Mouse (Mus musculus) gastrocnemius, adult 8-10 months (tissue): Measurements from ENCODE around the gene Pla2g2d. TPM values are rescaled to one million over a fixed set of nuclear protein-coding genes. Genes with fewer than 3 reads are reported as not detected.
"Not testable (repeated sequence)": the region's sequence is repeated elsewhere in the genome, so short reads cannot be mapped to it uniquely, and the experiment has no call there.

Experiments
- DNase-seq, 2 experiments: peaks; one replicate each; pipeline ENCODE4 v3.0.0; 2022; ENCODE audit warnings: low spot score in 2 of 2
- total RNA-seq, 4 experiments: library from RNA; stranded (reverse); gene quantifications; 2 replicates each; pipeline ENCODE4 v1.2.4; 2022

Pla2g2d gene
- total RNA-seq, 4 experiments from 2014 or later = 0.29 to 0.47 (median 0.36) TPM; not detected in 1

DNA sequence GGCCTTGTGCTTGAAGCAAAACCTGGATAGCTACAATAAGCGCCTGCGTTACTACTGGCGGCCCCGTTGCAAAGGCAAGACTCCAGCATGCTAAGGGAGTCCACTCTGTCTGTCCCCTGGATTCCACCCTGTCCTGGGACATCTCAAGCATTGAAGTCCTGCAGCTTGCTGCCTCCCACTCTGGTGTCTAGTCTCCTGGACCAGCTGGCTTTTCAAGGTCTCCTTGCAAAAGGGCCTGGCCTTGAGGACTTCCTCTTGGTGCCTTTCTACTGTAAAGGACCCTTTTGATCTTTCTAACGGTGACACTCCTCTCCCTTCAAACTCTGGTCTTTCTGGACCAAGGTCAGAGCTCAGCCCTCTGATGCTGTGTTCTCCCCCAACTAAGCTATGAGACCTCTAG lies 4.8 kb downstream of the Pla2g2d start:
- no peak for DNase-seq

DNA sequence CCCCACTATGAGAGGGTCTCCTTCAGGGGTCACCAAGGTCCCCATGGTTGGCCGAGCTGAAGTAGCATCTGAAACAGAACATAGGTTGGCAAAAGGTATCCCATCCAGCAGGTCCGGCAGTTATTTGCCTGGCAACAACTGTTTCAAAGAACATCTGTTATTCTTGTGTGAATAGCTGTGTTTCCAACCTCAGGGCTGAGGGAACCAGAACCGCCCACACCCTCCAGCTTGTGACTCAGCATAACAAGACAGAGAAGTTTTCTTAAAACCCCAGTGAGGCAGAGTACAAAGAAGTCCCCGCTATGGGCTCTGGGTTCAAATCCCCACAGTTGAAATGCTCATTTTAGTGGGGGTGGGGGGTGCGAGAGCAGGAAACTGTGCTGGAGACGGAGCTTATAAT lies 6.6 kb downstream of the Pla2g2d start:
- peak; percentile 17 to 29 for DNase-seq

GRCm38 (mm10) chr4:138785721-138786120 lies 10.2 kb downstream of the Pla2g2d start:
- no peak for DNase-seq

GRCm38 (mm10) chr4:138786141-138786540 lies 10.6 kb downstream of the Pla2g2d start:
- DNase-seq = no peak

DNA sequence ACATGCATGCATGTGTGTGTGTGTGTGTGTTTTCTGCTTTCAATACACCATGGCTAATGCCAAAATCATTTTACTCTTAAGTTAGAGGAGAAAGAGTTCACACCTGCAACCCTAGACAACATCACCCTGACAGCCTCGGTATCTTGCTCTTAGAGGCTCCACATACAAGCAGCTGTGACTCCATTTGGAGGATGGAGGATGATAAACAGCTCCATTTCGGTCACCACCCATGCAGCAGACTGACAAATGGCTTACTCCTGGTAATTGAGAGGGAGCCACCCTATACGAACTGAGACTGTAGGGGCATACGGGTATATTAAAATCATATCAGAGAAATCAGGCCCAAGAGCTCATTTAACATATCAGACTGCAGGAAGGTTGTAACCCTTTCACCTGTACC lies 12.8 kb downstream of the Pla2g2d start:
- no peak for DNase-seq

DNA sequence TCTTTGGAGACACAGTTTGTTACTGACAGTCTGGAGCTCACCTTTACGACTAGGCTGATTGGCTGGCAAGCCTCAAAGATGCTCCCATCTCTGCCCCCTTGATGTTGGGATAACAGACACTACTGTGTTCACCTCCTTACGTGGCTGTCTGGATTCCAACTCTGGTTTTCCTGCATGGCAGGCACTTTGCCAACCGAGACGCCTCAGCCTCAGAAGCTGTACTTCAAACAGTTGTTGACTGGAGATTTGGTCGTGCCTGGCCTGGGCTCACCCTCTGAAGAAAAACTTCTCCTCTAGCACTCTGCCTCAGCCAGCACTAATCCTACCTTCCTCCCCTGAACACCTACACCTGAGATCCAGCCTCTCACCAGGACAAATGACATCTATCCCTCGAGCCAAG lies 15.9 kb downstream of the Pla2g2d start:
- no peak for DNase-seq

- DNase-seq = peak; percentile 16 to 35
These were observed 17.1 kb downstream of the Pla2g2d start for GRCm38 (mm10) chr4:138792599-138792998.

- DNase-seq = peak; percentile 24 to 25
These were observed 17.7 kb downstream of the Pla2g2d start for GRCm38 (mm10) chr4:138793276-138793675.

DNA sequence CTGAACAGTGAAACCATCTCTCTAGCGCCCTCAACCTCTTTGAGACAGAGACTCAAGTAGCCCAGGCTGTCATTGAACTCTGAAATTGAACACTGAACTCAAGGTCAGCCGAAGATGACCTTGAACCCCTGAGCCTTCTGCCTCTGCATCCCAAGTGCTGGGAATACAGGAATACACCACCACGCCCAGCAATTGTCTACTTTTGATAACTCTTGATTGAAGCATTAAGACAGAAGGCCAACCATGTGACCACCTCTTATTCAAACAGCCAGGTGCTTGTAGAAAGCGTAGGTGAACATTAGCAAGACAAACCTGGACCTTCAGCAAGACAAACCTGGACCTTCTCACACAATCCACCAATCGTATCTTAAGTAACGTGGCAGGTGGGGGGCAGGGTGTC lies 18.8 kb downstream of the Pla2g2d start:
- no peak for DNase-seq

DNA sequence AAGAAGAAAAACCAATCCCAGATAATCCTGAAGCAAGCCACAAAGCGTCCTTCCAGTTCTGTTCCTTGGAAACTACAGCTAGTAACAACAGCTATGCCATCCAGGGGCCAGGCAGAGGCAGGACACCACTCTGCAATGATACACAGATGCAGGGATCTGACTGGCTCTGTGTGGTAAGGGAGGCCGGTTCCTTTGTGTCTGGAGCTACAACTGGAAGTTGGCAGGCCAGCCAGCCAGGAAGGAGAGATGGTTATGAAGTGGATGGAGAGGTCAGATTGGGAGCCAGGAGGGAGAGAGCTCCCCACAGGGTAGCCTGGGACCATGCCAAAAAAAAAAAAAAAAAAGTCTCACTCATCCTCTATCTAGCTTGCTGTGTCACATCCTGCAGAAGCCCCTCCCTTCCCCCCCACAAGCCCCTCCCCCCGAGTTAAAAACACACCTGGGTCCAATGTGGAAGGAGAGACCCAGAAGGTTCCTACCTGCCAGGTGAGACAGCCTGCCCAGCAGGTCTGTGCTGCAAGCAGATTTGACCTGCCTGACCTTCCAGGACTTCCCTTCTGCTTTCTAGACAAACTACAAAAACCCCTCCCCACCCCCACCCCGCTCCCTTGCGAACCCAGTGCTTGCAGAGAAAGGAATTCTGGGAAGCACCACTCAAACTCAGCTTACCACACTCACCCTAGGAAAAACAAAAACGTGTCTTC lies 21.1 kb downstream of the Pla2g2d start:
- DNase-seq = no peak

DNA sequence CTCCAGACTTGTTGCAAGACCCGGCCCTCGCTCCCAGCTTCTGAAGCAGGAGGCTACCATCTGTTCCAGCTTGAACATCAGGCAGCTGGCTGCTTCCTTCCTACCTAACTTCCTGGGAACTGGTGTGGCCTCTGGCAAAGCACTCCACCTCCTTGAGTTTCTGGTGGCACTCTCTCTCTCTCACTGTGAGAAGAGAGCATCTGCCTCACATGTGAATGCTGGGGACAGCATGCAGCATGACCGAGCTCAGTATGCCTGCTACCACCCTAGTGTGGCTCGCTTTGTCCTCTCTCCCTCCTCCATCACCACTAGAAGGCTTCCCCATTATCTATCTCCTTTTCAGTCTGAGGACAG lies 21.7 kb downstream of the Pla2g2d start:
- no peak for DNase-seq

GRCm38 (mm10) chr4:138800134-138800744 lies 24.7 kb downstream of the Pla2g2d start:
- no peak for DNase-seq

DNA sequence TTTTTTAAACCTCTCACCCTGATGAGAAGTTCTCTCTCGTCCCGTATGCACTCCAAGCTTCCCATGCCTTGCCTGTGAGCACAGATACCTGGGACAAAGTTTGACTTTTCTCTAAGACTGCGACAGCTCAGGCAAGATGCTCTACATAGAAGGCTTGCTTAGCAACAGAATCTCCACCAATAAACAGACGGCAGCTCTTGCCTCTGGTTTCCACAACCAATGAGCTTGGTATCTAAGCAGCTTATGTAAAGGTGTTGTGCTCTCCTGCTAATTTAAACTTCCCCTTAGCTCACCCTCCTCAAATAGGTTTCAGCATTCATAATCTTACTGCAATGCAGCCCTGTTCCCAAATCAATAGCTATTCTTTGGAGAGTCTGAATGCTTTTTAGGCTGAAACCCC lies 26.1 kb downstream of the Pla2g2d start:
- DNase-seq = no peak

- DNase-seq = no peak
These were observed 27.4 kb downstream of the Pla2g2d start for GRCm38 (mm10) chr4:138802917-138803316.

DNA sequence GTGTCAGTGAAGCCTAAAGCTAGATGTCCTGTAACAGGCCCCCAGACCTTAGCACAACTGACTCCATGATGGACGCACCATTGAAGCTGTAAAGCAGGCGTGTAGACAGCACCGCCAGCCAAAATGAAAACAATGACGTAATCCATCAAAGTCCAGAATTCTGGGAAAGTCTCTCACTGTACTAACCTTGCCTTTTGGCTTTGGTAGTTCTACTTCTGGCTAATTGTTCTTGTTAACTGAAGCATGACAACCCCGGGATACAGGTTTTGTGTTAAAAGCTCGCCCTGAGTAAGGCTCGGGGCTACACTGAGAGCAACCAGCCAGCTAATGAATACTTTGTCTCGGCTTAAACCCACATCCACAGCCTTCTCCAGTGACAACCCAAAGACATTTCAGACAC lies 29.7 kb downstream of the Pla2g2d start:
- DNase-seq = no peak

DNA sequence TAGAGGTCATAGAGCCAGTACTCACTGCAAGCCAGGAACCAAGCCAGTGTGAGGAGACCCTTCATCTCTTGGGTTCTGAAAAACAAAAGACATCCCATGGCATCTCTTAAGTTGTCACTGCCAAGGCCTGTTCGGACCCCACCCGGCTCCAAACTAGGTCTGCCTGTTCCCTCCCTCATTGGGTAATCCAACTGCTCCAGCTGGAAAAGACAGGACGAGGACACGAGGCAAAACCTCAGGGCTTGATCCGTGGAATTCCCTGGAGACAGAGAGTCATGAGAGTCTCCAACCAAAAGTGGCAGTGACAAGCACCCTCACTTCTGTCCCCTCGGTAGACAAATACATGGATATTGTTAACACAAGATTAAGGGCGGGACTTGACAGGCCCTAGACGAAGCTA lies 30.6 kb downstream of the Pla2g2d start:
- DNase-seq = no peak

DNA sequence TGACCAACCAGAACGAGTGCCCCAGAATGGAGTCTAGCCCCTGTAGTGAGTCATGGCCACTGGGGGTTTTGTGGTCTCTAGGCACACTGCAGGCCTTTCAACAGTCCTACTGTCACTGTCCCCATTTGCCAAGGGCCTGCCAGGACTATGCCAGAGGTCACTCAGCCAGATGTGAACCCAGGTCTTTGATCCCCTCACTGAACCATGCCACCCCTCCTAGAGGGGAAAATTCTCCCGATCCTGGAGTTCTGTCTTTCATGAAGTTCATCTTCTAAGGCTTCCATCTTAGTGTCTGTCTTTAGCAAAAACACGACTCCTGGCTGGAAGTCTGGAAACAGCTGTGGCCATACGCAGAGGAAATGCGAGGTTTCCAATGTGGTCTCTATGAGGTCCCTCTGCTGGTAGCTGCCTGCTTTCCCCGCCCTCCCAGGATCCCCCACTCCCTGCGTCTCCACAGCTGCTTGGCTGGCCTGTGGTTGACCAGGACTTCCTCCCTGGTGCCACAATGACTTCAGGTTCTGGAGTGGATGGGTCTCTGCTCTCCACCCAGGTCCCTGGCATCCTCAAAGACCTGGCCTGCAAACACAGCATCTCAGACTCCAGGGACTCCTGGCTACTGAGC lies 31.5 kb downstream of the Pla2g2d start:
- DNase-seq = no peak

DNA sequence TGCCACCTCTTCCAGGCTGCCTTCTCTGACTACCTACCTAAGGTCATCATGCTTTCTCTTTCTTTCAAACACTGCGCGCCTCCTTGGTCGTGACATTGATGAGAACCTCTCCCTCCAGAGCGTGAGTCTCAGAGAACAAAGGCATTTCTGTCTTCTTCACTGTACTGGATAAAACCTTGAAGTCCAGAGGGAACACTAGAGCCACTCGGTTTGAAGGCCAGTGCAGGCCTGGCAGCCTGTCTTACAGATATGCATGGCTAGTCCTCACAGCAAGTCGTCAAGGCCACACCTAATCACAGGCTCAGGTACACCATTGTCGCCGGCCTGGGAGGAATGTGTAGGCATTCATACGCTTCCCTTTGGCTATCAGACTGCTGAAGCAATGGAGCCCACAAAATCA lies 40.6 kb downstream of the Pla2g2d start:
- DNase-seq = no peak

DNA sequence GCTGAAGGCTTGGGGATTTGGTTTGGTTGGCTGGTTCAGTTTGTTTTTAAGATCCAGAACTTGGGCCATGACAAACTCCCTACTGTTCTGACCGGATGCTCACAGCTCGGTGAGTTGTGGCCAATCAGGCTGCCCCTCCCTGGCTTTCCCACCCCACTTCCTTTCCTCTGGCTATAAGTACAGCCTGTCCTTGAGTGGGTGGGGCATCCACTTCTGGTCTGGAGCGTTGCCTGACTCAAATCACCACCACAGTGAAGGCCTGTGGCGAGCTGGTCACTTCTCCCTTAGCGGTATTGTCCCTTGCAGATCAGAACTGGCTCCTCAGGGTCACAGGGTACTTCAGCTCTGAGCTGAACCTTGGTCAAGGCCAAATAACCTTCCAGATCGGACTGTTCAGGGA lies 42.2 kb downstream of the Pla2g2d start:
- DNase-seq = no peak

DNA sequence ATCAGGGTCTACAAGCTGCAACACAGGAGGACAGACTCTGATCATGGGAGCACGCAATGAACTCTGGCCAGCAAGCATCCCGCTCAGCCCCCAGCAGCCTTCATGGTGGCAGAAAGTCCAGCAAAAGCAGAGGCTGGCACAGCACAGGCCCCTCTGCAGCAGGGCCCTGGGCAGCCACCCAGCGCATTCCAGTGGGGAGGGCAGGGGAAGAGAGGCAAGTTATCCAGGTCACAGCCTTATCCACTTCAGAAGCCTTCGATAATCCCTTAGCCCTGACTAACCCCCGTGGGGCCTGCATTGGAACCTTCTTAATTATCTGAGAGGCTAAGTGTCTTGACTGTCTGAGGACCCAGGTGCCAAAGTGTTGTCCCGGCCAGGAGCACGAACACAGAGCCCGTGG lies 43.6 kb downstream of the Pla2g2d start:
- DNase-seq = peak; percentile 14 to 46

DNA sequence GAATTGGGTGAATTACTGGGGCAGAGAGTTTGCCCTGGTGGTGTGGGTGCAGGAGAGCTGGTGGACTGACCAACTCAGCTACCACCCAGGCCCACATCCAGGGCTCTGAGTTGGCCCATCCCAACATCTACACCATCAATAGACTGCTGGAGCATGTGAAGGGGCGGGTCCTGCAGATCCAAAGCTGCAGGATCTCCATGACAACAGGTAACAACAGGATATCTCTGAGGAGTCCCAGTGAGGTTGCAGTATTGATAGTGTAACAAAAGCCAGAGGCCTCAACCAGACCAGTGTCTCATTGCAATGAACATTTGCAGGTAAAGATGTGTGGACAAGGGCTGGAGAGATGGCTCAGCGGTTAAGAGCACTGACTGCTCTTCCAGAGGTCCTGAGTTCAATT lies 45.5 kb downstream of the Pla2g2d start:
- DNase-seq = no peak

- not testable (repeated sequence) for DNase-seq
These were observed 48.6 kb downstream of the Pla2g2d start for GRCm38 (mm10) chr4:138824161-138824560.

DNA sequence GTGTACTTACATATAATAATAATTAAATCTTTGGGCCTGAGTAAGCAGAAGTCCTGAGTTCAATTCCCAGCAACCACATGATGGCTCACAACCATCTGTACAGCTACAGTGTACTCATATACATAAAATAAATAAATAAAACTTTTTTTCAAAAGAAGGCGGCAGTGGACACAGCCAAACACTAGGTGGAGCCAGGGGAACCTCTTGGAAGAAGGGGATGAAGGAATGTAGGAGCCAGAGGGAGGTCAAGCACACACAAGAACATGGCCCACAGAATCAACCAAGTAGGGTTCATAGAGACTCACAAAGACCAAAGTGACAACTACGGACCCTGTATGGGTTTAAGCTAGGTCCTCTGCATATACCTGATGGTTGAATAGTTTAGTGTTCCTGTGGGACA lies 49.1 kb downstream of the Pla2g2d start:
- no peak for DNase-seq
